Mouse (Mus musculus) frontal cortex, postnatal 36 days (tissue): ENCODE data around the gene Gsto1.

Source experiments
- DNase-seq, 2 experiments: peaks; one replicate each; pipeline ENCODE4 v3.0.0; 2022; ENCODE audit warnings: low spot score in 2 of 2

Gsto1 gene

GRCm38 (mm10) chr19:47890489-47891130 lies 35.8 kb downstream of the Gsto1 start:
- no peak for DNase-seq

GRCm38 (mm10) chr19:47891562-47892312 lies 37.0 kb downstream of the Gsto1 start:
- no peak for DNase-seq

GRCm38 (mm10) chr19:47893092-47893491 lies 38.3 kb downstream of the Gsto1 start:
- no peak for DNase-seq

GRCm38 (mm10) chr19:47898472-47899079 lies 43.8 kb downstream of the Gsto1 start:
- DNase-seq, result no peak

- no peak for DNase-seq
Measured at GRCm38 (mm10) chr19:47900012-47900411, 45.2 kb downstream of the Gsto1 start.

- DNase-seq, result no peak
Measured at GRCm38 (mm10) chr19:47900558-47900957, 45.8 kb downstream of the Gsto1 start.

- no peak for DNase-seq
Measured at GRCm38 (mm10) chr19:47902316-47903201, 47.8 kb downstream of the Gsto1 start.

- DNase-seq, result no peak
Measured at GRCm38 (mm10) chr19:47903679-47904078, 48.9 kb downstream of the Gsto1 start.

- no peak for DNase-seq
Measured at GRCm38 (mm10) chr19:47905081-47905480, 50.3 kb downstream of the Gsto1 start.

GRCm38 (mm10) chr19:47905603-47906002 lies 50.8 kb downstream of the Gsto1 start:
- no peak for DNase-seq

GRCm38 (mm10) chr19:47907596-47907995 lies 52.8 kb downstream of the Gsto1 start:
- no peak for DNase-seq

- DNase-seq, result no peak
Measured at GRCm38 (mm10) chr19:47908961-47909371, 54.2 kb downstream of the Gsto1 start.

GRCm38 (mm10) chr19:47909387-47910116 lies 54.8 kb downstream of the Gsto1 start:
- no peak for DNase-seq

GRCm38 (mm10) chr19:47910117-47910618 lies 55.4 kb downstream of the Gsto1 start:
- no peak for DNase-seq

GRCm38 (mm10) chr19:47910751-47911150 lies 56.0 kb downstream of the Gsto1 start:
- DNase-seq, result no peak

- no peak for DNase-seq
Measured at GRCm38 (mm10) chr19:47913344-47913743, 58.6 kb downstream of the Gsto1 start.

GRCm38 (mm10) chr19:47914191-47914590 lies 59.4 kb downstream of the Gsto1 start:
- DNase-seq, result no peak
